Mouse (Mus musculus) hindlimb bud, embryonic 11.5 days (tissue): ENCODE measurements around the gene Olfr588-ps1.
"Not testable (repeated sequence)": the region's sequence is repeated elsewhere in the genome, so short reads cannot be mapped to it uniquely, and the experiment has no call there.

Experiments used
- DNase-seq: peaks from one replicate; pipeline ENCODE4 v3.0.0-alpha.2; 2012; ENCODE audit warnings: low read depth, low spot score; ENCODE audit errors: extremely low spot score

Olfr588-ps1 gene

DNA sequence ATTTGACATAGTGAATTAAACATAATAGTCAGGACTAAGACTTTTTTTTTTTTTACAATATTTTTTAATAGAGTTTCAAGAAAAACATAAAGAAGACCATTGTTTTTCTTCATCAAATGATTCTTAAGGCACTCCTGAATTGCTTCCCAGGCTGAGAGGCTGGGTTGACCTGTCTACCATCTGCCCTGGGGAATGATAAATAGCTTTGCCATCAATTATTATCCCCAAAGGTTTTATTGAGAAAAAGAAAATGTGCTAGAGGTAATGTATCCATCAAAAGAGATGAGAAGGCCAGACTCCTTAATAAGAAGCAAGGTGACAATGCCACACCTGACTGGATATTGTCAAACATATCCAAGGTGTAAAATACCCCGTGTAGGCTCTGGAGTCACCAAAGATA is at the start of gene Olfr588-ps1:
TSS of gene Olfr588-ps1 (plus strand) at position 301 of the 400 bp plus-strand sequence.
- DNase-seq, result no peak

- no peak for DNase-seq
Measured at GRCm38 (mm10) chr7:103097420-103097819, 43.3 kb upstream of the Olfr588-ps1 start, which contains the start of gene Olfr585. Olfr585 (plus strand) TSS chr7:103097720.

- DNase-seq, result no peak
Measured at GRCm38 (mm10) chr7:103119406-103119805, 21.3 kb upstream of the Olfr588-ps1 start.

- no peak for DNase-seq
Measured at GRCm38 (mm10) chr7:103125538-103125937, 15.1 kb upstream of the Olfr588-ps1 start, which contains the start of gene Olfr586. Olfr586 (minus strand) TSS chr7:103125638.

GRCm38 (mm10) chr7:103156256-103156655 is 15.6 kb downstream of the Olfr588-ps1 start, which contains the start of gene Olfr589:
Olfr589 (minus strand) TSS chr7:103156356.
- DNase-seq, result no peak

- no peak for DNase-seq
Measured at GRCm38 (mm10) chr7:103169697-103170096, 29.0 kb downstream of the Olfr588-ps1 start.

- no peak for DNase-seq
Measured at GRCm38 (mm10) chr7:103178240-103178639, 37.6 kb downstream of the Olfr588-ps1 start, which contains the start of gene Olfr591. Olfr591 (minus strand) TSS chr7:103178340.

DNA sequence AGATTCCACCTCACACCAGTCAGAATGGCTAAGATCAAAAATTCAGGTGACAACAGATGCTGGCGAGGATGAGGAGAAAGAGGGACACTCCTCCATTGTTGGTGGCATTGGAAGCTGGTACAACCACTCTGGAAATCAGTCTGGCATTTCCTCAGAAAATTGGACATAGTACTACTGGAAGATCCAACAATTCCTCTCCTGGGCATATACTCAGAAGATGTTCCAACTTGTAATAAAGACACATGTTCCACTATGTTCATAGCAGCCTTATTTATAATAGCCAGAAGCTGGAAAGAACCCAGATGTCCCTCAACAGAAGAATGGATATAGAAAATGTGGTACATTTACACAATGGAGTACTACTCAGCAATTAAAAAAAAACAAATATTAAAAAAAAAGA is 43.8 kb downstream of the Olfr588-ps1 start, which contains the start of gene Olfr592:
TSS of gene Olfr592 (plus strand) at position 301 of the 400 bp plus-strand sequence.
- not testable (repeated sequence) for DNase-seq
